Mouse (Mus musculus) forebrain, embryonic 16.5 days (tissue): ENCODE results near the gene Col4a2. TPM values are rescaled to one million over a fixed set of nuclear protein-coding genes. Genes with fewer than 3 reads are reported as not detected.

ENCODE experiments used
- ATAC-seq: fragments of 200-750 bp; cut with Nextera tagmentation; 2 replicates; pipeline ENCODE4 v1.8.0; 2017; ENCODE audit warnings: mild to moderate bottlenecking, moderate library complexity
- H3K27ac ChIP-seq: fragments of 300-500 bp; sonication (generic); 2 replicates; pipeline ENCODE4 v1.5.1; 2014; ENCODE audit warnings: low read length, control low read depth
- H3K27me3 ChIP-seq: fragments of 300-500 bp; sonication (generic); replicated peaks from 2 replicates; pipeline ENCODE4 v1.6.1; 2014; ENCODE audit warnings: low read length; ENCODE audit not compliant: control insufficient read depth, insufficient read depth
- H3K36me3 ChIP-seq: fragments of 300-500 bp; sonication (generic); 2 replicates; pipeline ENCODE4 v1.6.1; 2014; ENCODE audit not compliant: control insufficient read depth, insufficient read depth
- H3K4me1 ChIP-seq: fragments of 300-500 bp; sonication (generic); replicated peaks from 2 replicates; pipeline ENCODE4 v1.6.1; 2014; ENCODE audit warnings: low read length; ENCODE audit not compliant: control insufficient read depth, insufficient read depth
- H3K4me2 ChIP-seq: fragments of 300-500 bp; sonication (generic); 2 replicates; pipeline ENCODE4 v1.6.1; 2014; ENCODE audit warnings: mild to moderate bottlenecking, low read length, control low read depth
- H3K4me3 ChIP-seq: fragments of 300-500 bp; sonication (generic); replicated peaks from 2 replicates; pipeline ENCODE4 v1.5.1; 2014; ENCODE audit warnings: mild to moderate bottlenecking, low read length, control low read depth
- H3K9ac ChIP-seq: fragments of 300-500 bp; sonication (generic); replicated peaks from 2 replicates; pipeline ENCODE4 v1.6.1; 2014; ENCODE audit warnings: low read depth, low read length, control low read depth
- H3K9me3 ChIP-seq: fragments of 300-500 bp; sonication (generic); 2 replicates; pipeline ENCODE4 v1.6.1; 2016; ENCODE audit warnings: low read length; ENCODE audit not compliant: control insufficient read depth
- WGBS: fragments of 180-500 bp; shearing (Covaris S2); extraction: QIAGEN DNeasy Blood & Tissue Kit; methylation state at CpG from one replicate; pipeline ENCODE4 v1.1.7; 2014; 5-methylcytosine and 5-hydroxymethylcytosine counted together
- polyA plus RNA-seq: library from polyadenylated mRNA; unstranded; fragments of >200 nt; fragmentation: Nextera tagmentation; extraction: Ambion mirVana; gene quantifications from 2 replicates; pipeline ENCODE4 v1.2.1, GENCODE M21; 2015

The Col4a2 gene
- polyA plus RNA-seq: 29.1 and 35.3 TPM in 2 replicates

GRCm38 (mm10) chr8:11312349-11313175, at the start of gene Col4a2, which contains the start of gene Col4a1:
TSS of gene Col4a2 (plus strand) at chr8:11312805.
TSS of gene Col4a1 (minus strand) at chr8:11312826.
- Histone ChIP-seq H3K4me3 (peak within 1 kb of the TSS; percentile 64), H3K36me3 (no peaks in the 10 kb centered on the region), H3K9me3 (no peaks in the 10 kb centered on the region), H3K27me3 (peaks cover 22% of the 10 kb centered on the region), H3K9ac (peak within 1 kb of the TSS; percentile 71), H3K4me1 (peaks cover 14% of the 10 kb centered on the region), H3K27ac (no peak within 1 kb of the TSS; the same call in 1 of the 2 replicates), H3K4me2 (peak within 1 kb of the TSS; percentile 77)
- WGBS: under 1% methylated on average over 79 of the region's 87 CpGs
- peak; percentile 88 for ATAC-seq

GRCm38 (mm10) chr8:11263848-11264247, 48.8 kb upstream of the Col4a2 start:
- Histone ChIP-seq H3K27ac (no peak overlapping the region), H3K9me3 (no peaks in the 10 kb centered on the region), H3K4me1 (no peaks in the 10 kb centered on the region), H3K4me3 (no peak overlapping the region), H3K27me3 (no peaks in the 10 kb centered on the region), H3K36me3 (no peaks in the 10 kb centered on the region), H3K9ac (no peak overlapping the region), H3K4me2 (no peak overlapping the region)
- ATAC-seq: no peak
- 92% methylated on average over 6 of the region's 6 CpGs for WGBS

GRCm38 (mm10) chr8:11265971-11266370, 46.6 kb upstream of the Col4a2 start:
- WGBS: 69% methylated on average over 3 of the region's 3 CpGs
- Histone ChIP-seq H3K27ac (no peak overlapping the region), H3K4me3 (no peak overlapping the region), H3K9me3 (no peaks in the 10 kb centered on the region), H3K27me3 (no peaks in the 10 kb centered on the region), H3K4me2 (no peak overlapping the region), H3K36me3 (no peaks in the 10 kb centered on the region), H3K4me1 (no peaks in the 10 kb centered on the region), H3K9ac (no peak overlapping the region)
- ATAC-seq: no peak

- H3K9me3 ChIP-seq: no peaks in the 10 kb centered on the region
- H3K4me3 ChIP-seq: no peak overlapping the region
- no peaks in the 10 kb centered on the region for H3K27me3 ChIP-seq
- H3K36me3 ChIP-seq: no peaks in the 10 kb centered on the region
- 89% methylated on average over 2 of the region's 2 CpGs for WGBS
- no peak overlapping the region for H3K27ac ChIP-seq
- H3K4me2 ChIP-seq: no peak overlapping the region
- H3K9ac ChIP-seq: no peak overlapping the region
- ATAC-seq: no peak
- H3K4me1 ChIP-seq: no peaks in the 10 kb centered on the region
These were observed 46.1 kb upstream of the Col4a2 start for GRCm38 (mm10) chr8:11266471-11266870.

- 71% methylated on average over 6 of the region's 6 CpGs for WGBS
- no peak overlapping the region for H3K9ac ChIP-seq
- no peaks in the 10 kb centered on the region for H3K27me3 ChIP-seq
- no peak overlapping the region for H3K27ac ChIP-seq
- no peak for ATAC-seq
- H3K4me2 ChIP-seq: no peak overlapping the region
- H3K4me3 ChIP-seq: no peak overlapping the region
- no peaks in the 10 kb centered on the region for H3K4me1 ChIP-seq
- no peaks in the 10 kb centered on the region for H3K36me3 ChIP-seq
- H3K9me3 ChIP-seq: no peaks in the 10 kb centered on the region
These were observed 43.9 kb upstream of the Col4a2 start for GRCm38 (mm10) chr8:11268753-11269152.

- WGBS: 77% methylated on average over 6 of the region's 6 CpGs
- no peak overlapping the region for H3K4me3 ChIP-seq
These were observed 41.8 kb upstream of the Col4a2 start for GRCm38 (mm10) chr8:11270826-11271225.

GRCm38 (mm10) chr8:11272205-11272604, 40.4 kb upstream of the Col4a2 start:
- Histone ChIP-seq H3K9ac (no peak overlapping the region), H3K4me3 (no peak overlapping the region), H3K27me3 (no peaks in the 10 kb centered on the region), H3K27ac (no peak overlapping the region), H3K9me3 (no peaks in the 10 kb centered on the region), H3K4me1 (no peaks in the 10 kb centered on the region), H3K36me3 (no peaks in the 10 kb centered on the region), H3K4me2 (no peak overlapping the region)
- 85% methylated on average over 6 of the region's 6 CpGs for WGBS
- no peak for ATAC-seq

More at GRCm38 (mm10) chr8:11270826-11271225, 41.8 kb upstream of the Col4a2 start:
- Histone ChIP-seq H3K27ac (no peak overlapping the region), H3K4me2 (no peak overlapping the region), H3K9ac (no peak overlapping the region), H3K27me3 (no peaks in the 10 kb centered on the region), H3K4me1 (no peaks in the 10 kb centered on the region), H3K9me3 (no peaks in the 10 kb centered on the region), H3K36me3 (no peaks in the 10 kb centered on the region)
- no peak for ATAC-seq

- no peak overlapping the region for H3K4me3 ChIP-seq
- no peak overlapping the region for H3K9ac ChIP-seq
- no peaks in the 10 kb centered on the region for H3K27me3 ChIP-seq
- no peak overlapping the region for H3K27ac ChIP-seq
- no peak overlapping the region for H3K4me2 ChIP-seq
- no peaks in the 10 kb centered on the region for H3K9me3 ChIP-seq
- ATAC-seq: no peak
- 86% methylated on average over 15 of the region's 15 CpGs for WGBS
- H3K36me3 ChIP-seq: no peaks in the 10 kb centered on the region
- H3K4me1 ChIP-seq: peaks cover 9% of the 10 kb centered on the region; the same call in 1 of the 2 replicates
These were observed 39.0 kb upstream of the Col4a2 start for GRCm38 (mm10) chr8:11273506-11274158.

- H3K4me1 ChIP-seq: peaks cover 9% of the 10 kb centered on the region; the same call in 1 of the 2 replicates
- no peak overlapping the region for H3K4me3 ChIP-seq
- no peaks in the 10 kb centered on the region for H3K36me3 ChIP-seq
- H3K9me3 ChIP-seq: no peaks in the 10 kb centered on the region
- no peak for ATAC-seq
- no peak overlapping the region for H3K9ac ChIP-seq
- no peak overlapping the region for H3K4me2 ChIP-seq
- H3K27me3 ChIP-seq: no peaks in the 10 kb centered on the region
- 85% methylated on average over 7 of the region's 7 CpGs for WGBS
- no peak overlapping the region for H3K27ac ChIP-seq
These were observed 38.2 kb upstream of the Col4a2 start for GRCm38 (mm10) chr8:11274415-11274814.
